Mouse (Mus musculus) Muller cell, postnatal 12 days (primary cell): ENCODE results near the gene Actg2.
A peak's percentile ranks its signal among the peaks of the same experiment; 100 is the strongest.

ENCODE experiments used
- DNase-seq: peaks from one replicate; pipeline ENCODE4 v3.0.0-alpha.2; 2015; ENCODE audit errors: inconsistent ontology term

Actg2 gene

DNA sequence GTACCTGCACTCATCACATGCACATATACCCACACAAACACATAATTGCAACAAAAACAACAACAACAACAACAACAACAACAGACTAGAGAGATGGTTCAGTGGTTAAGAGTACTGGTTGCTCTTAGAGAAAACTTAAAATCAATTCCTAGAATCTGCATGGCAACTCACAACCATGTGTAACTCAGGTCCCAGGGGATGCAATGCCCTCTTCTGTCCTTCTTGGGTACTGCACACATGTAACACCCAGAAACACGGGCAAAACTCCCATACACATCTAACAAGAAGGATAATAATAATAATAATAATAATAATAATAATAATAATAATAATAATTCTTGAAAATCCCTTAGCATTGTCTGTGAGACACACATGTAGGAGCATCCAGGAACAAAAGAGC lies 23.6 kb downstream of the Actg2 start:
- DNase-seq, result peak; percentile 31

GRCm38 (mm10) chr6:83510210-83510609 lies 25.9 kb downstream of the Actg2 start:
- no peak for DNase-seq

GRCm38 (mm10) chr6:83509442-83509841 lies 26.6 kb downstream of the Actg2 start:
- DNase-seq, result peak; percentile 29

GRCm38 (mm10) chr6:83507168-83507546 lies 28.9 kb downstream of the Actg2 start:
- DNase-seq, result no peak

DNA sequence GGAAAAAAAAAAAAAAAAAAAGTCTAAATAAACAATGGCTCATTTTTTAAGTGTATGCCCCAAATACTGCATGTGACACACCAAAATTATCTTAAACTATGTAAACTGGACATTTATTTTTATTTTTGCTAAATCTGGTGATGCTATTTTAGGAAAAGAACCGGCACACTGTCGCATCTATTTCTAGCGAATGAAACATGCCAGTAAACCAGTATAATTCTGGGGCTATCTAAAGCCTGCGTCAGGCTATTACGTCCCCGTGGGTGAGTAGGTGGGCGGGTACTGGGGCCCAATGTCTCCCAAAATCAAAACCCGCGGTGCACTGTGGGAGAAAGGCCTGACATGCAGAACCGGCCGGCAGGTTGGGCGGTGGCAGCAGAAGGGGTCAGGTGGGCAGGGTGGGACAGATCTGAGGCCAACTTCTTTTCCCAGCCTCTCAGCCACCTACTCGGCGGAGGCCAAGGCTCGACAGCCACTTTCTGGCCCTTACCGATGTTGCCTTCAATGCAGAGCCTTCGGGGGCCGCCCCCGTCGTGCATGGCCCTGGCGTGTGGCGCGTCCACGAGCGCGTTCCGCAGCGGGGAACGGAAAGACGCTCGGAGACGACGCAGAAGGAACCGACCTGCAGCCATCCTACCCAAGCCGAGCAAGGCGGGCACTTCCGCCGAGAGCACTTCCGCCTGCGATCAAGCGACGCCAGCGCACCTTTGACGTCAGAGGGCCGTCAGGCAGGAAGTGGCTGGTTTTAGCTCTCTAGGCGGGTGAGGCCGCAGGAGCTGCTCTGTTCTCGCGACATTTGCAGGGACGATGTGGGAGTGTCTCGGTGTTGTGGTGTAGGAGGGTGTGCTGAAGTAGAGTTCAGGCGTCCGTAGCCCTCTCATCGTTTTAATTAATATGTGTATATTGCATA lies 29.6 kb downstream of the Actg2 start, which contains the start of gene Dguok:
Gene Dguok, minus strand, starts transcription at position 712 of the 910 bp plus-strand sequence.
- DNase-seq, result peak; percentile 94

DNA sequence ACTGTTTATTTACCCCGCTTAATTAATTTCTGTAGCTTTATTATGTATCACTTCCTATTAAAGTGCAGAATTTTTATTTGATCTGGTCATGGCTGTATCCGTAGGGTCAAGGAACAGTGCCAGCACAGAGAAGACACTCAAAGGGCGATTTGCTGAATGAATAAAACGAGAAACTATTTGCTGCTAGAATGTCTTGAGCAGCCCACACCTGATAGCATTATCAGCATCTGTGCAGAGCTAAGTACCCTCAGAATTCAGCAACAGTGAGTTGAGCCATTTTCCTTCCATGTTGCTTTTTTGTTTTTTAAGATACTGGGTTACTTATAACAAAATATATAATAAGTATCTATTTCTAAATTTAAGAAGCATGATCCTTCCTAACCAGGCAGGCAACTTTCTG lies 30.5 kb downstream of the Actg2 start:
- no peak for DNase-seq

DNA sequence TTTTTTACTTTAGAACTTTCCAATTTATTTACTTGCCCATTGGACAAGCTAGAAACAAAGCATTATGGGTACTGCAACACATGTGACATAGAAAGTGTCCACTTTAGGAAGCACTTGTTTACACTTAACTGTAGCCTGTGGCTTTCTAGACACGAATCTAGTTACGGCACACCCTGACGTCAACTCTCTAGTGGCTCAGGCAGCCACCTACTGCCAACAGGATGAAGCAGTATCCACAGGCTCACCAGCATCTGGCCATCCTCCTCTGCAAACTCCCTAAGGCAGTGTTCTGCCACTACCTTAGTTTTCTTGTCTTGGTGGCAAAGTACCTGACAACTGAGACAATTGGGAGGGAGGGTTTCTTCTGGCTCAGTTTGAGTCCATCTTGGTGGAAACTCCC lies 32.7 kb downstream of the Actg2 start:
- no peak for DNase-seq

DNA sequence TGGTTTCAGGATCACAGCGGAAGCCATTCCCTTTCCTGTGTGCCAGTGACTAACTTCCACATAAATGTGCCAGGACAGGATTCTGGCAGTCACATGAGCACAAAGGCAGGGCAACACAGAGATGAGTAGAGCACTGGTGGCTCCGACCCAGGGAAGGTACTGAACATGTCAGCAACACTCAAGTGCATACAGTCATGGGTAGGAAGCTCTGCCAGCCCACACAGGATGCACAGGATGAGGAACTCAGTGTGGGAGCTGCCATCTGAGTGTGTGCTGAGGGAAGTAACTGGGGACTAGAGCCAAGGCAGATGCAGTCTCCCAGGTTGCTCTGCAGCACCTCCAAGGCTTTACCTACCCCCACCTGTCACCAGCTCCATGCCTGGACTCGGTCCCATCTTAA lies 33.4 kb downstream of the Actg2 start:
- DNase-seq, result no peak

- no peak for DNase-seq
Measured at GRCm38 (mm10) chr6:83501524-83502310, 34.3 kb downstream of the Actg2 start.

GRCm38 (mm10) chr6:83500462-83500861 lies 35.6 kb downstream of the Actg2 start:
- DNase-seq, result no peak

GRCm38 (mm10) chr6:83499078-83499477 lies 37.0 kb downstream of the Actg2 start:
- DNase-seq, result no peak

DNA sequence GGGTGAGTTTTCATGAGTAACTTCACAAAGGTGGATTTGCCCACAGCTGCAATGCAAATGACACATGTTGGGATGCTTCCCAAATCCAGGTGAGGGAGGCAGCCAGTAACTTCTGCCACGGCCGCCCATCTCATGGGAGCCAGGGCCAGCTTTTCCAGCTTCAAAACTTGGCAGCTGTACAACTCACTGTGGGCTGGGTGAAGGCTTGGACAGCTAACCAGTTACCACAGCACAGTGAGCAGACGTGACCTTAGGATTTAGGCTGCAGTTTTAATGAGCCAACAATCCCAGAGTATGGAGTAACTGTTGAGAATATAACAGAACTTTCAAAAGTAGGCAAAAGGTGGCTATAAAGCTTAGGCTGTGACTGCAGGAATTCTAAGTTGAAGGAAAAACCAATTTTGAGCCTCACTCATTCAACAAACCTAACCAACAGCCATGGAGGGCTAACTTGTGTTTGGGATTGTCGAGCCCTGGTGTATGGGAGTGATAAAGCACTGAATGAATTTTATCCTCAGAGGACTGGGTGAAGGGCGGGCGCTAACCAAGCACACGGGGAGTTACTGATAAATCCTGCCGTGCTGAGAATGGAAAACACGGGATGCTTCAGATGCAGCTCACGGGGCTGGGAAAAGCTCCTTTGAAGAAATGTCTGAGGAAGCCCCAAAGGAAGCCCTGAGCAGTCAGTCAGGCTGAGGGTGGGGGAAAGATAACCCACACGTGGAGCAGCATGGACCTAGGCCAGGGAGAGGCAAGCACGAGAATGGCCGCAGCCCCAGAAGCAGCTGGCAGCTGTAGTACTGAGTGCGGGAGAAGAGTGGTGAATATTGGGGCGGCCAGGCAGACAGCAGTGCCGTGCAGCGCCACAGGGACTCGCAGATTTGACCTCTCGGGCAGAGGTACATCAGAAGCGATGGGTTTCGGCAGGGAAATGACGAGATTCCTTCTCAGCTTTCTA lies 39.0 kb downstream of the Actg2 start:
- peak; percentile 80 for DNase-seq

DNA sequence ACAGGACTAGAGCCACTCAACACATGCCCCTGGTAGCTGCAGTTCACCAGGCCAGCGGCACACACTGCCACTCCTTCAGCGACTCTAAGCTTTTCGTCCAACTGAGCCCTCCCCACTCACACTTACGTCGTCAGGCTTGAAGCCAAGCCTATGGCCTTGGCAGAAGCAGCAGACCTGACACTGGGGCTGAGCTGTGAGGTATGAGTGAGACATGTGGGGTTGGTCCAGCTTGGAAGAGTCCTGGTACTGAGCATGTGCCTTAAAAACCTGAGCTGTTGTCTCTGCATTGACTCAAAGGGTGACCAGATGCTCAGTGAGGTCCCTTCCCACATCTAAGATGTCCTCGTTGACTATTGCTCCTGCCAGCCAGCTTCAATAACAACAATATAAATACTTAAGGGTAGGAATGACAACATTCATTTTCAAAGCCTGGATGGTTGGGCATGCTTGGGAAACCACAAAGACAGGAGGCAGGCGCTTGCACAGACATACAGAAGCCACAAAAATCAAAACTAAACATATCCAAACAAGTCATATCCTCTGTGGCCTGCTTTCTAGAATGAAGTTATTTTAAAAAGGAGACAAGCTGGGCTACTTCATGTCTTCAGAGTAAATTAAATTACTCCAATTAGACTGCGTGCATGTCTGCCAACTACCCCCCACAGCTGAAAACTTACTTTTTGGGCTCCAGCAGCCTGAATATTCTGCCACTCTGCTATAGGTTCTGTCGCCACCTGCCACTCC lies 39.9 kb downstream of the Actg2 start:
- DNase-seq, result peak; percentile 85

- DNase-seq, result no peak
Measured at GRCm38 (mm10) chr6:83490622-83491021, 45.4 kb downstream of the Actg2 start.

DNA sequence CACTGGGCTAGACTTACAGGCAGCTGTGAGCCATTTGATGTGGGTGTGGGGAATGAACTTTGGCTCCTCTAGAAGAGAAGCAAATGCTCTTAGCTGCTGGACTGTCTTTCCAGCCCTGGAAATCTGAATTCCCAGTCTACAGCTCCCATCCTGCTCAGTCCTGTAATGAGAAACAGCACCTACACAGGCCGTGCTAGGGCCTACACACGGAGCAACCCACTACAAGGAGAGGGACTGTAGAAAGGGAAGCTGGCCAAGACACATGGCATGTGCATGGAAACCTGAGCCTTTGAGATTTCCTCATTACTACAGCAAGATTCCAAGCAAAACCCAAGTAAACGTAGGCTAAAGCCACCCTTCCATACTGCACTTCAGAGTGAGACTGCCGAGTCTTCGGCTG lies 47.9 kb downstream of the Actg2 start:
- DNase-seq, result no peak

DNA sequence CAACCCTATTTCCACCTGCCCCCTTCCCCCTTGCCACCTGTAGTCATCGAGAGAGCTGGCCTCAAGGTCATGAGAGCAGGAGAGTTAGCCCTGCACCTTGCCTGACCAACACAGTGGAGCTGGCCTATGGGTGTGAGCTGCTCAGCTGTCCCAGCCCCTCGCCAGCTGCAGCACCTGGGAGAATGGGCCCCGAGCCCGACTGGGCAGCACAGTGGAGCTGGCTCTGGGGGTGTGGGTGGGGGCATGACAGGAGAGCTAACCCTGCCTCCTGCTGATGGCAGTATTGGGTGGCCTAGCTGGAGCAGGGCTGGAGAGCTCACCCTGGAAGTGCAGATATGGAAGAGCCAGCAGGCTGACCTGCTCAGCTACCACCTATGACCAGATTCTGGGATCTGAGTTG lies 48.8 kb downstream of the Actg2 start:
- DNase-seq, result no peak

- peak; percentile 16 for DNase-seq
Measured at GRCm38 (mm10) chr6:83485854-83486253, 50.2 kb downstream of the Actg2 start.

DNA sequence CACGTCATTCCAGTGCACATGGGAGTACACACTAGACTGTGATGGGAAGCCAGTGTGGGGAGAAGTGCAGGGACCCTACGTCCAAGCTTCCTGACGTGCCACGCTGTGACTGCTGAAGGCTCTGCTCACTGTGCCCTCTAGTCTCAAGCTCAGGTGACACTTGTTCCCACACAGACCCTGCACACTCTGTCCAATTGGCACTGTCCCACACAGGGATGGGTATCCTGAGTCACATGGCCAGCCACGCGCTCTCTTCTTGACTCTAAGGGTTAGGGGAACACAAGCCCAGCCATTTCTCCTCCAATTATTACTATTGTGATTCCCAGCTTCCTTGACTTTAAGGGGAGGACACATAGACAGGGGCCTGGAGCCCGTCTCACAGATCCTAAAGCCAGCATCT lies 52.3 kb downstream of the Actg2 start:
- no peak for DNase-seq

DNA sequence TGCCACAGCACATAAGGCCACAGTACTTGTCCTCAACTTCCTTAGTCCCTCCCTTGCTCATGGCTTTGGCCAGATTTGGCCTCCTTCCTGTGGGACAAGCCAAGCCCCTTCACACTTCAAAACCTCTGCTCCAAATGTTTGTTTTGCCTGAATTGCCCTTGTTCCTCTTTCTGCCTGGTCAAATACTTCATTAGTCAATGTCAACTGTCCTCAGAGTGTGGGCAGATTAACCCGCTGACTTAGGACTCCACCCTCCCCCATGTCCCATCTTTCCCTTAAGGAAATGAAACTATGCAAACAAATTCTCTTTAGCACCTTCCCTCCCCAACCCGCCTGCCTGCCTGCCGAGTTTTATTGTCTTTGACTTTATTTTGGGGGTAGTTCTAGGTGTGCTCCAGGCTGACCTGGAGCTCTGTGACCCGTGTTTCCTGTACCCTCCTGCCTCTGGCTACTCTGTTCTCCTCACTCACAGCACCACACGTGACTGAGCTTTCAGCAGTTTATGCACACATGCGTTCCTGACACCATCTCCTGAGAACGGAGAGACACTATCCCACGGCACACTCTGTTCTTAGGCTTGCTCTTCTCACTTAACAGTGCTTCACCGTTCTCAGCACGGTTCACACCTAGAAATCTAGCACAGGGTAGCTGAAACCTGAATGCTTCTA lies 53.5 kb downstream of the Actg2 start:
- DNase-seq, result no peak

DNA sequence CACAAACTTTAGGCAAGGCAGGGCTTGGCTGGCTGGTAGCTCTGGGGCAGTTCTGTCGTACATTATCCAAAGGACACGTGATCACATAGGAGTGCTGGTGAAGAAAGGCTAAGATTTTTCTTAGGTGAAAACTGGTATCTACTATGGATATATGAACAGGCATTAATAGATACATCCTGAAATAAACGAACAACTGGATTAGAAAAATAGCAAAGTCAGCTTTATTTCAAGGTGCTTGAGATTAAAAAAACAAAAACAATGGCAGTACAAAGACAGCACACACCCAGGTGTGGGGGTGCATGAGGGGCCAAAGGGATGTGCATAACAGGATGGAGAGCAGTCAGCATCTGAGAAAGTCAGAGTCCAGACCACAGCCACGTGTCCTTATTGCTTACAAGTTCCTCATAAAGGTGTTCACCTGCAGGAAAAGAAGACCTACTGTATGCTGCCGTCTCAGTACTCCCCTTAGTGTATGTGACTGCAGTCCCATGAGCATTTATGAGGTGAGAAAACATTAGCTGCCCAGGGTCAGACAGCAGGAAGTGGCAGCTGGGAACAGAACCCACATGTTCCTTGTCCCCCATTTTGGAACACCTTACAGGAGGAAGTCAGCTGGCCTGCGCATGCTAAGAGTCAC lies 55.9 kb downstream of the Actg2 start:
- DNase-seq, result no peak
